Mouse (Mus musculus) lung, postnatal 0 days (tissue): ENCODE measurements at regions not wholly inside any gene's neighbourhood (a gene's known extent, or its start where the extent isn't known, plus 50 kb on each side); places are given as distances from the start of the nearest gene placed in this dataset.

Experiments used
- ATAC-seq: fragments of 200-750 bp; cut with Nextera tagmentation; 2 replicates; pipeline ENCODE4 v1.8.0; 2017; ENCODE audit warnings: moderate library complexity
- DNase-seq: peaks from one replicate; pipeline ENCODE4 v3.0.0-alpha.2; 2016; ENCODE audit warnings: low spot score
- H3K27ac ChIP-seq: fragments of 300-500 bp; sonication (generic); 2 replicates; pipeline ENCODE4 v1.5.1; 2014; ENCODE audit warnings: antibody characterized with exemption, mild to moderate bottlenecking, low read length, mixed read lengths
- H3K27me3 ChIP-seq: fragments of 300-500 bp; sonication (generic); replicated peaks from 2 replicates; pipeline ENCODE4 v1.6.1; 2014; ENCODE audit warnings: low read length, mixed read lengths; ENCODE audit not compliant: insufficient read depth
- H3K36me3 ChIP-seq: fragments of 300-500 bp; sonication (generic); 2 replicates; pipeline ENCODE4 v1.6.1; 2014; ENCODE audit warnings: low read length, mixed read lengths; ENCODE audit not compliant: insufficient read depth
- H3K4me1 ChIP-seq: fragments of 300-500 bp; sonication (generic); 2 replicates; pipeline ENCODE4 v1.6.1; 2014; ENCODE audit warnings: antibody characterized with exemption, low read depth, low read length, mixed read lengths; ENCODE audit not compliant: insufficient read depth
- H3K4me2 ChIP-seq: fragments of 300-500 bp; sonication (generic); replicated peaks from 2 replicates; pipeline ENCODE4 v1.6.1; 2014; ENCODE audit warnings: low read depth, mild to moderate bottlenecking, low read length, moderate library complexity, mixed read lengths
- H3K4me3 ChIP-seq: fragments of 300-500 bp; sonication (generic); 2 replicates; pipeline ENCODE4 v1.5.1; 2014; ENCODE audit warnings: low read depth, low read length
- H3K9ac ChIP-seq: fragments of 300-500 bp; sonication (generic); replicated peaks from 2 replicates; pipeline ENCODE4 v1.6.1; 2014; ENCODE audit warnings: low read depth, mild to moderate bottlenecking
- H3K9me3 ChIP-seq: fragments of 300-500 bp; sonication (generic); 2 replicates; pipeline ENCODE4 v1.6.1; 2016; ENCODE audit warnings: low read length, mixed read lengths
- CTCF ChIP-seq: IDR thresholded peaks from 2 replicates; pipeline ENCODE4 v1.5.1; 2016; ENCODE audit warnings: antibody characterized with exemption, mild to moderate bottlenecking
- EP300 ChIP-seq: IDR thresholded peaks from 2 replicates; pipeline ENCODE4 v1.6.1; 2016; ENCODE audit warnings: antibody characterized with exemption, mild to moderate bottlenecking, control low read depth
- WGBS: fragments of 180-500 bp; shearing (Covaris S2); extraction: QIAGEN DNeasy Blood & Tissue Kit; methylation state at CpG from one replicate; pipeline ENCODE4 v1.1.7; 2014; 5-methylcytosine and 5-hydroxymethylcytosine counted together

DNA sequence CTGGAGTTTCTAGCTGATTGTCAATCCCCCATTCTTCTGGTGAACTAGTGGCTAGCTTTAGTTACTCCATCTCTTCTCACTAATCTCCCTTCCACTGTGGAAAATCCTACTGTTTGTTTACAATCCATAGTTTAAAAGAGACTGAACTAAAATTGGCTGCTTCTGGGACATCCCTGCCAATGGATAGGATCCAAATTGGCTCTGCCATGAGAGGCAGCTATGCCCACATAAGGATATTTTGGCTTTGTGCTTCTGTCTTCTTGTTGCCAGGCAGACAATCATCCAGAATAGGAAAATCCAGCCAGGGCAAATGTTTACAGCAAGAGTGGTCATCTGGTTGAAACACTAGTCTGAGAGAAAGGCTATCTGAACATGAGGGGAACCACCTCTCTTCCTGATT lies 610.0 kb downstream of the Cetn3 start:
- ATAC-seq, result no peak
- DNase-seq, result no peak

DNA sequence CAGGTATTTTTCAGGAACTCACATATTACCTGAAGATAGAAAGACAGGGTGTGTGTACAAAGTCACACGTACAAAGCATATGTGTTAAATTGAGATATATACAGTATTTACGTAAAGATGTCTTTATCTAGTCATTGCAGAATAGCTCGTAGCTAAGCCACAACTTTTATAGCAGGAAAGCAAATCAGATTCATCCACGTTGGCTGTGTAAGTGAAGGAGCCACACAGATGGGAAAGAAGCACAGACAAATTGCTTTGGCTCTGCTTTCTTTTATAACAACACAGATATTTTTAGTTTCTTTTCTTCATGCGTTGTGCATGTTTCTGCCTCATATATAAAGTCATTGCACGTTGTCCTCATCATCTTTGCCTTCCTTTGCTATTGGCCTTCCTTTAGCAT lies 610.6 kb downstream of the Cetn3 start:
- Histone ChIP-seq H3K36me3 (no peaks in the 10 kb centered on the region), H3K27me3 (no peaks in the 10 kb centered on the region), H3K27ac (no peak overlapping the region), H3K4me1 (no peaks in the 10 kb centered on the region), H3K4me3 (no peak overlapping the region), H3K4me2 (no peak overlapping the region), H3K9me3 (no peaks in the 10 kb centered on the region), H3K9ac (no peak overlapping the region)
- 64% methylated on average over 6 of the region's 6 CpGs for WGBS
- DNase-seq (no peak), ATAC-seq (no peak)
- TF ChIP-seq EP300 (no peak), CTCF (no peak)

More for the DNA sequence above, 610.0 kb downstream of the Cetn3 start:
- H3K36me3 ChIP-seq, result no peaks in the 10 kb centered on the region
- no peaks in the 10 kb centered on the region for H3K4me1 ChIP-seq
- no peaks in the 10 kb centered on the region for H3K27me3 ChIP-seq
- H3K27ac ChIP-seq, result no peak overlapping the region
- no peak for TF ChIP-seq CTCF
- TF ChIP-seq EP300, result no peak
- H3K9ac ChIP-seq, result no peak overlapping the region
- no peak overlapping the region for H3K4me3 ChIP-seq
- H3K9me3 ChIP-seq, result no peaks in the 10 kb centered on the region
- no peak overlapping the region for H3K4me2 ChIP-seq

DNA sequence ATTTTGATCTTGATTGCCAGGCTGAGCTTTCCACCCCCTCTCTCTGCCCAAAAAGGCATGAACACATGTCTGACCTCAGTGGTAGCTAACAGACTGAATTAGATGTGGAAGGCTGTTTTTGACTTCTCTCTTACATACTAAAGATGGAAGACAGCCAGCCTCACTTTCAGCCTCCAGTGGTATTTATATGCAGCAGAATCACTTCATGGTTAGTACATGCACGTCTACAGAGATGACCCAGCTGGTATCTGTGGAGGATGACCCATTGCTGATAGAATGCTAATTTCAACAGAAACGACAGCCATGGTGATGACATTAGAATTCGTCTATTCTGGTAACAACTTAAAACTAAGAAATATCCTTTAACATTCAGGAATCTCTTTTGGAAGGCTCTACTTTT lies 630.8 kb downstream of the Cetn3 start:
- Histone ChIP-seq H3K9ac (no peak overlapping the region), H3K4me3 (no peak overlapping the region), H3K27me3 (no peaks in the 10 kb centered on the region), H3K27ac (no peak overlapping the region), H3K4me2 (no peak overlapping the region), H3K4me1 (no peaks in the 10 kb centered on the region), H3K36me3 (no peaks in the 10 kb centered on the region), H3K9me3 (no peaks in the 10 kb centered on the region)
- 50% methylated on average over 3 of the region's 3 CpGs for WGBS
- DNase-seq, result peak; percentile 36
- peak; percentile 41; the same call in 1 of the 2 replicates for ATAC-seq
- TF ChIP-seq CTCF (no peak), EP300 (no peak)

GRCm38 (mm10) chr13:82420966-82421365 lies 638.1 kb downstream of the Cetn3 start:
- ATAC-seq (no peak), DNase-seq (no peak)
- no peak overlapping the region for H3K4me3 ChIP-seq
- H3K27me3 ChIP-seq, result no peaks in the 10 kb centered on the region
- H3K4me1 ChIP-seq, result no peaks in the 10 kb centered on the region
- TF ChIP-seq EP300 (no peak), CTCF (no peak)
- no peaks in the 10 kb centered on the region for H3K9me3 ChIP-seq
- H3K4me2 ChIP-seq, result no peak overlapping the region
- no peaks in the 10 kb centered on the region for H3K36me3 ChIP-seq
- no peak overlapping the region for H3K27ac ChIP-seq
- no peak overlapping the region for H3K9ac ChIP-seq

- no peaks in the 10 kb centered on the region for H3K4me1 ChIP-seq
- no peaks in the 10 kb centered on the region for H3K9me3 ChIP-seq
- H3K27me3 ChIP-seq, result no peaks in the 10 kb centered on the region
- no peak overlapping the region for H3K4me2 ChIP-seq
- 64% methylated on average over 5 of the region's 5 CpGs for WGBS
- TF ChIP-seq CTCF (no peak), EP300 (no peak)
- H3K4me3 ChIP-seq, result no peak overlapping the region
- no peak overlapping the region for H3K9ac ChIP-seq
- ATAC-seq (no peak), DNase-seq (no peak)
- no peak overlapping the region for H3K27ac ChIP-seq
- no peaks in the 10 kb centered on the region for H3K36me3 ChIP-seq
These were observed 641.2 kb downstream of the Cetn3 start for GRCm38 (mm10) chr13:82423911-82424654.

DNA sequence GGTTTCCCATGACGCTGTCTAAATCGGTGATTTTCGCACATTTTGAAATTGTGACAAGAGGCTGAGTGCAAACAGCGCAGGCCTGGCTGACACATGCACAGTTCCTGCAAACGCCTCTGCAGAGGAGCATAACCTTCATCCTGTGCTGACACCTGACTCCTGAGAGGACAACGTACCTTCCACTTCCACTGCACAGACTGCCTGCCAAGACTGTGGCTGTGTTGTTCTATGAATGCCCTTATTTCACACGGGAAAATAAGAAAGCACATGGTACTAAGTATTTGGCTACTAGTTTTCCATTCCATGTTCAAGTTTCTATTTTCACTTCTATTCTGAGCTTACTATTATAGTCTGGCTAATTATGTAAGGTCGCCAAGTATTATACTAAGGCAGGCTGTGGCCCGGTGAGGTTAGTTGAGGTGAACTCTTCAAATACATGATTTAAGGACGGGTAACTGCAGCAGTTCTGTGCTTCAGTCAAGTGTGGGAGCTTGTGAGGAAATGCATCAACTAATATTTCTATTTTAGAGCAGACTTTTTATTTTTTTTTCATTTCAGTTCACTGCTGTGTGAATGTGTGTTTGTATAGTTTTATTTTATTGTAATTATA lies 642.0 kb downstream of the Cetn3 start:
- Histone ChIP-seq H3K36me3 (no peaks in the 10 kb centered on the region), H3K4me1 (no peaks in the 10 kb centered on the region), H3K27ac (no peak overlapping the region), H3K4me2 (no peak overlapping the region), H3K4me3 (no peak overlapping the region), H3K9ac (no peak overlapping the region), H3K9me3 (no peaks in the 10 kb centered on the region), H3K27me3 (no peaks in the 10 kb centered on the region)
- no peak for TF ChIP-seq CTCF
- no peak for TF ChIP-seq EP300
- no peak for ATAC-seq
- DNase-seq, result no peak
- whole genome bisulfite sequencing, result 73% methylated on average over 10 of the region's 10 CpGs
